15 mouse cellular contexts compared by ENCODE assay signal in the genomic region with DNA sequence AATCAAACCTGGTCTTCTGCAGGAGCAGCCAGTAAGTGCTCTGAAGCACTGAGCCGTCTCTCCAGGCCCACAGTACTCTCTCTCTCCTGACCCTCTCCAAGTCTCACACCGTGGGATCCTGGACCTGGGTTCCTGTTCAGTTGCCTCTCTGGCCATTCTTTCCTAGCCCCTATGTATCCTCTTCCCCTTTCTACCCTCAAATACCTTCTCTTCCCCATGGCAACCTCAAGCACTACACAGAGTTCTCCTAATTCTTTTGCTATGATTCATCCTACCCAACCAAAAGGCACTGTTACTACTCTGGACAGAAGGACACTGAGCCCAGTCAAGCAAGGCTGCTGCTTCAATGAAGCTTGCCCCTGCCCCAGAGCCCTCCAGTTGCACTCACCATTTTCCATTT.
"Had no signal": no experiment of that assay in that cellular context is flagged by ENCODE, and none has a peak within 500 bp of the region (broad histone marks: within the 10 kb centered on the region; RNA-seq: fewer than 3 reads in every experiment).

No protein-coding gene starts in this region.

- H3K9ac ChIP-seq: liver, embryonic 15.5 days; lung, embryonic 14.5 days; midbrain, embryonic 15.5 days had no signal

- H3K9me3 ChIP-seq: limb, embryonic 10.5 days; liver, embryonic 15.5 days; midbrain, embryonic 15.5 days had no signal

- H3K36me3 ChIP-seq: limb, embryonic 10.5 days; liver, embryonic 15.5 days; midbrain, embryonic 15.5 days had no signal

- H3K27me3 ChIP-seq: liver, embryonic 15.5 days; midbrain, embryonic 15.5 days had no signal

- H3K4me3 ChIP-seq: left cerebral cortex, adult 2 months; limb, embryonic 10.5 days; liver, embryonic 15.5 days; midbrain, embryonic 15.5 days had no signal

- DNase-seq: kidney, adult 8-10 months; kidney, postnatal 36 days; lung, embryonic 14.5 days; lung, postnatal 14 days; right cerebral cortex, adult 18-20 months; right cerebral cortex, postnatal 25 days; spleen, adult 18-20 months had no signal

- ATAC-seq: intestine, postnatal 0 days; midbrain, embryonic 15.5 days had no signal

- H3K4me2 ChIP-seq: liver, embryonic 11.5 days; liver, embryonic 15.5 days; lung, embryonic 14.5 days; midbrain, embryonic 11.5 days; midbrain, embryonic 15.5 days had no signal

- H3K4me1 ChIP-seq: midbrain, embryonic 15.5 days had no signal

- H3K27ac ChIP-seq: kidney, postnatal 0 days; left cerebral cortex, adult 2 months; limb, embryonic 10.5 days; liver, embryonic 15.5 days; midbrain, embryonic 15.5 days had no signal
